Mouse (Mus musculus): Measurements from ENCODE around the gene Rasgrp3.

- TF ChIP-seq EP300 (IDR thresholded peaks at IDR 0.05; ENCODE audit: insufficient read depth, low read depth, low read length) = no peak
- no peak for TF ChIP-seq CTCF (IDR thresholded peaks at IDR 0.05)
- no peak for TF ChIP-seq POLR2A (IDR thresholded peaks at IDR 0.05; ENCODE audit: insufficient read depth, low read depth, low read length)
These were observed 67.3 kb downstream of the Rasgrp3 start for GRCm38 (mm10) chr17:75503031-75503430.
